Mouse (Mus musculus): ENCODE data around the gene Mrtfa.
A peak's percentile ranks its signal among the peaks of the same experiment; 100 is the strongest.

Mrtfa gene

GRCm38 (mm10) chr15:80983264-80983663 lies 207.3 kb downstream of the Mrtfa start:
- DNase-seq (ENCODE audit: low spot score), result no peak

- no peak for DNase-seq (ENCODE audit: low spot score)
Observed at GRCm38 (mm10) chr15:80981176-80981575, 209.4 kb downstream of the Mrtfa start.

GRCm38 (mm10) chr15:80979611-80980010 lies 210.9 kb downstream of the Mrtfa start:
- DNase-seq (ENCODE audit: low spot score), result no peak

- DNase-seq (ENCODE audit: low spot score), result peak; percentile 87
Observed at GRCm38 (mm10) chr15:80977620-80978334, 212.8 kb downstream of the Mrtfa start, which contains the start of gene Sgsm3. Gene Sgsm3, plus strand, starts transcription at chr15:80977765.

GRCm38 (mm10) chr15:80975666-80976065 lies 214.9 kb downstream of the Mrtfa start:
- no peak for DNase-seq (ENCODE audit: low spot score)

- DNase-seq (ENCODE audit: low spot score), result no peak
Observed at GRCm38 (mm10) chr15:80974311-80974710, 216.2 kb downstream of the Mrtfa start.

- DNase-seq (ENCODE audit: low spot score), result no peak
Observed at GRCm38 (mm10) chr15:80969371-80969770, 221.2 kb downstream of the Mrtfa start.

All from embryo, embryonic 10.5 days (tissue).